Mouse (Mus musculus) midbrain, embryonic 15.5 days (tissue): ENCODE data around the gene Gm11541. TPM values are rescaled to one million over a fixed set of nuclear protein-coding genes. Genes with fewer than 3 reads are reported as not detected.

ENCODE experiments used
- ATAC-seq: fragments of 200-750 bp; cut with Nextera tagmentation; replicated peaks from 2 replicates; pipeline ENCODE4 v1.8.0; 2017; ENCODE audit warnings: moderate TSS enrichment
- H3K27ac ChIP-seq: fragments of 300-500 bp; sonication (generic); 2 replicates; pipeline ENCODE4 v1.5.1; 2015; ENCODE audit warnings: mild to moderate bottlenecking, inconsistent platforms
- H3K27me3 ChIP-seq: fragments of 300-500 bp; sonication (generic); replicated peaks from 2 replicates; pipeline ENCODE4 v1.6.1; 2015; ENCODE audit warnings: inconsistent platforms
- H3K36me3 ChIP-seq: fragments of 300-500 bp; sonication (generic); replicated peaks from 2 replicates; pipeline ENCODE4 v1.6.1; 2015; ENCODE audit warnings: inconsistent platforms
- H3K4me1 ChIP-seq: fragments of 300-500 bp; sonication (generic); 2 replicates; pipeline ENCODE4 v1.6.1; 2015; ENCODE audit warnings: inconsistent platforms
- H3K4me2 ChIP-seq: fragments of 300-500 bp; sonication (generic); 2 replicates; pipeline ENCODE4 v1.6.1; 2015; ENCODE audit warnings: inconsistent platforms, mild to moderate bottlenecking, moderate library complexity
- H3K4me3 ChIP-seq: fragments of 300-500 bp; sonication (generic); 2 replicates; pipeline ENCODE4 v1.5.1; 2015; ENCODE audit warnings: mild to moderate bottlenecking, inconsistent platforms
- H3K9ac ChIP-seq: fragments of 300-500 bp; sonication (generic); 2 replicates; pipeline ENCODE4 v1.6.1; 2015; ENCODE audit warnings: mild to moderate bottlenecking, inconsistent platforms
- H3K9me3 ChIP-seq: fragments of 300-500 bp; sonication (generic); 2 replicates; pipeline ENCODE4 v1.6.1; 2016; ENCODE audit warnings: inconsistent platforms
- WGBS: fragments of 180-500 bp; shearing (Covaris S2); methylation state at CpG from one replicate; pipeline ENCODE4 v1.1.7; 2015; ENCODE audit warnings: mixed read lengths; 5-methylcytosine and 5-hydroxymethylcytosine counted together
- polyA plus RNA-seq: library from polyadenylated mRNA; unstranded; fragments of >200 nt; fragmentation: Nextera tagmentation; extraction: Ambion mirVana; gene quantifications from 2 replicates; pipeline ENCODE4 v1.2.1, GENCODE M21; 2015

The Gm11541 gene
- not detected in 2 replicates for polyA plus RNA-seq

- no peak within 1 kb of the TSS for H3K4me2 ChIP-seq
- no peaks in the 10 kb centered on the region for H3K9me3 ChIP-seq
- no peak within 1 kb of the TSS for H3K4me3 ChIP-seq
- H3K4me1 ChIP-seq = no peaks in the 10 kb centered on the region
- ATAC-seq = no peak
- H3K9ac ChIP-seq = no peak within 1 kb of the TSS
- no peaks in the 10 kb centered on the region for H3K27me3 ChIP-seq
- WGBS = 51% methylated on average over 5 of the region's 5 CpGs
- H3K36me3 ChIP-seq = no peaks in the 10 kb centered on the region
- no peak within 1 kb of the TSS for H3K27ac ChIP-seq
Observed at GRCm38 (mm10) chr11:94704472-94704871, at the start of gene Gm11541. Gene Gm11541, minus strand, starts transcription at chr11:94704499.

GRCm38 (mm10) chr11:94752946-94753713, 48.8 kb upstream of the Gm11541 start:
- no peak overlapping the region for H3K4me3 ChIP-seq
- 64% methylated on average over 2 of the region's 2 CpGs for whole genome bisulfite sequencing
- no peaks in the 10 kb centered on the region for H3K36me3 ChIP-seq
- no peak overlapping the region for H3K9ac ChIP-seq
- no peaks in the 10 kb centered on the region for H3K27me3 ChIP-seq
- no peak overlapping the region for H3K4me2 ChIP-seq
- no peaks in the 10 kb centered on the region for H3K4me1 ChIP-seq
- ATAC-seq = no peak
- no peaks in the 10 kb centered on the region for H3K9me3 ChIP-seq
- H3K27ac ChIP-seq = no peak overlapping the region

GRCm38 (mm10) chr11:94741732-94742272, 37.5 kb upstream of the Gm11541 start, which contains the start of gene Cdc34b:
Gene Cdc34b, plus strand, starts transcription at chr11:94741782.
- Histone ChIP-seq H3K4me2 (no peak within 1 kb of the TSS), H3K4me3 (no peak within 1 kb of the TSS), H3K36me3 (no peaks in the 10 kb centered on the region), H3K9me3 (no peaks in the 10 kb centered on the region), H3K9ac (no peak within 1 kb of the TSS), H3K4me1 (no peaks in the 10 kb centered on the region), H3K27ac (no peak within 1 kb of the TSS), H3K27me3 (no peaks in the 10 kb centered on the region)
- 78% methylated on average over 29 of the region's 29 CpGs for WGBS
- ATAC-seq = no peak

GRCm38 (mm10) chr11:94735746-94736145, 31.4 kb upstream of the Gm11541 start:
- H3K4me1 ChIP-seq = no peaks in the 10 kb centered on the region
- WGBS = 81% methylated on average over 2 of the region's 2 CpGs

GRCm38 (mm10) chr11:94732773-94733172, 28.5 kb upstream of the Gm11541 start:
- H3K4me3 ChIP-seq = no peak overlapping the region
- 51% methylated on average over 8 of the region's 8 CpGs for WGBS
- no peak for ATAC-seq

More at GRCm38 (mm10) chr11:94735746-94736145, 31.4 kb upstream of the Gm11541 start:
- no peak overlapping the region for H3K27ac ChIP-seq
- H3K9ac ChIP-seq = no peak overlapping the region
- no peaks in the 10 kb centered on the region for H3K9me3 ChIP-seq
- no peak overlapping the region for H3K4me3 ChIP-seq
- H3K4me2 ChIP-seq = no peak overlapping the region
- no peaks in the 10 kb centered on the region for H3K36me3 ChIP-seq
- no peak for ATAC-seq
- H3K27me3 ChIP-seq = no peaks in the 10 kb centered on the region

GRCm38 (mm10) chr11:94731229-94731628, 26.9 kb upstream of the Gm11541 start:
- Histone ChIP-seq H3K27ac (no peak overlapping the region), H3K36me3 (no peaks in the 10 kb centered on the region), H3K4me2 (no peak overlapping the region), H3K4me3 (no peak overlapping the region), H3K9ac (no peak overlapping the region), H3K4me1 (no peaks in the 10 kb centered on the region), H3K9me3 (no peaks in the 10 kb centered on the region), H3K27me3 (no peaks in the 10 kb centered on the region)
- ATAC-seq = no peak
- 88% methylated on average over 12 of the region's 12 CpGs for WGBS

More at GRCm38 (mm10) chr11:94732773-94733172, 28.5 kb upstream of the Gm11541 start:
- H3K9me3 ChIP-seq = no peaks in the 10 kb centered on the region
- no peaks in the 10 kb centered on the region for H3K36me3 ChIP-seq
- H3K4me1 ChIP-seq = no peaks in the 10 kb centered on the region
- H3K27ac ChIP-seq = no peak overlapping the region
- H3K9ac ChIP-seq = no peak overlapping the region
- no peaks in the 10 kb centered on the region for H3K27me3 ChIP-seq
- no peak overlapping the region for H3K4me2 ChIP-seq

GRCm38 (mm10) chr11:94730261-94730660, 26.0 kb upstream of the Gm11541 start:
- H3K27me3 ChIP-seq = no peaks in the 10 kb centered on the region
- WGBS = 35% methylated on average over 5 of the region's 5 CpGs
- H3K9me3 ChIP-seq = no peaks in the 10 kb centered on the region
- H3K27ac ChIP-seq = no peak overlapping the region
- no peaks in the 10 kb centered on the region for H3K4me1 ChIP-seq
- H3K9ac ChIP-seq = no peak overlapping the region
- H3K4me2 ChIP-seq = no peak overlapping the region
- no peak overlapping the region for H3K4me3 ChIP-seq
- H3K36me3 ChIP-seq = no peaks in the 10 kb centered on the region
- no peak for ATAC-seq

- no peak overlapping the region for H3K4me2 ChIP-seq
- no peak for ATAC-seq
- H3K9ac ChIP-seq = no peak overlapping the region
- H3K4me1 ChIP-seq = no peaks in the 10 kb centered on the region
- no peak overlapping the region for H3K4me3 ChIP-seq
- no peaks in the 10 kb centered on the region for H3K36me3 ChIP-seq
- 37% methylated on average over 4 of the region's 4 CpGs for WGBS
- H3K9me3 ChIP-seq = no peaks in the 10 kb centered on the region
- H3K27me3 ChIP-seq = no peaks in the 10 kb centered on the region
- no peak overlapping the region for H3K27ac ChIP-seq
Observed at GRCm38 (mm10) chr11:94729565-94729964, 25.3 kb upstream of the Gm11541 start.

GRCm38 (mm10) chr11:94728545-94728944, 24.2 kb upstream of the Gm11541 start:
- no peak overlapping the region for H3K4me2 ChIP-seq
- no peaks in the 10 kb centered on the region for H3K27me3 ChIP-seq
- H3K4me3 ChIP-seq = no peak overlapping the region
- H3K9me3 ChIP-seq = no peaks in the 10 kb centered on the region
- no peaks in the 10 kb centered on the region for H3K4me1 ChIP-seq
- H3K27ac ChIP-seq = no peak overlapping the region
- no peaks in the 10 kb centered on the region for H3K36me3 ChIP-seq
- H3K9ac ChIP-seq = no peak overlapping the region
- no peak for ATAC-seq
- WGBS = 83% methylated on average over 3 of the region's 3 CpGs

GRCm38 (mm10) chr11:94727306-94727705, 23.0 kb upstream of the Gm11541 start:
- H3K4me3 ChIP-seq = no peak overlapping the region
- H3K4me2 ChIP-seq = no peak overlapping the region
- WGBS = 86% methylated on average over 3 of the region's 3 CpGs
- ATAC-seq = no peak
- H3K9me3 ChIP-seq = no peaks in the 10 kb centered on the region
- no peaks in the 10 kb centered on the region for H3K4me1 ChIP-seq
- no peak overlapping the region for H3K9ac ChIP-seq
- no peak overlapping the region for H3K27ac ChIP-seq
- no peaks in the 10 kb centered on the region for H3K27me3 ChIP-seq
- no peaks in the 10 kb centered on the region for H3K36me3 ChIP-seq

- Histone ChIP-seq H3K4me1 (peaks cover 12% of the 10 kb centered on the region; the same call in 1 of the 2 replicates), H3K9ac (no peak overlapping the region), H3K27ac (no peak overlapping the region), H3K36me3 (no peaks in the 10 kb centered on the region), H3K9me3 (no peaks in the 10 kb centered on the region), H3K27me3 (no peaks in the 10 kb centered on the region), H3K4me2 (no peak overlapping the region), H3K4me3 (no peak overlapping the region)
- 61% methylated on average over 2 of the region's 2 CpGs for WGBS
- no peak for ATAC-seq
Observed at GRCm38 (mm10) chr11:94719216-94719615, 14.9 kb upstream of the Gm11541 start.

GRCm38 (mm10) chr11:94718113-94718909, 14.0 kb upstream of the Gm11541 start:
- WGBS = 90% methylated on average over 7 of the region's 7 CpGs
- no peak overlapping the region for H3K9ac ChIP-seq
- H3K4me2 ChIP-seq = no peak overlapping the region
- no peaks in the 10 kb centered on the region for H3K27me3 ChIP-seq
- H3K4me3 ChIP-seq = no peak overlapping the region
- no peak for ATAC-seq
- no peak overlapping the region for H3K27ac ChIP-seq
- no peaks in the 10 kb centered on the region for H3K36me3 ChIP-seq
- H3K4me1 ChIP-seq = peaks cover 12% of the 10 kb centered on the region; the same call in 1 of the 2 replicates
- H3K9me3 ChIP-seq = no peaks in the 10 kb centered on the region
